Mouse (Mus musculus): ENCODE results near the gene Cntd1. TPM values are rescaled to one million over a fixed set of nuclear protein-coding genes. Genes with fewer than 3 reads are reported as not detected.

Cntd1 gene
- total RNA-seq (2023), result 1 to 10 TPM; 1.2 to 2.1 TPM

DNA sequence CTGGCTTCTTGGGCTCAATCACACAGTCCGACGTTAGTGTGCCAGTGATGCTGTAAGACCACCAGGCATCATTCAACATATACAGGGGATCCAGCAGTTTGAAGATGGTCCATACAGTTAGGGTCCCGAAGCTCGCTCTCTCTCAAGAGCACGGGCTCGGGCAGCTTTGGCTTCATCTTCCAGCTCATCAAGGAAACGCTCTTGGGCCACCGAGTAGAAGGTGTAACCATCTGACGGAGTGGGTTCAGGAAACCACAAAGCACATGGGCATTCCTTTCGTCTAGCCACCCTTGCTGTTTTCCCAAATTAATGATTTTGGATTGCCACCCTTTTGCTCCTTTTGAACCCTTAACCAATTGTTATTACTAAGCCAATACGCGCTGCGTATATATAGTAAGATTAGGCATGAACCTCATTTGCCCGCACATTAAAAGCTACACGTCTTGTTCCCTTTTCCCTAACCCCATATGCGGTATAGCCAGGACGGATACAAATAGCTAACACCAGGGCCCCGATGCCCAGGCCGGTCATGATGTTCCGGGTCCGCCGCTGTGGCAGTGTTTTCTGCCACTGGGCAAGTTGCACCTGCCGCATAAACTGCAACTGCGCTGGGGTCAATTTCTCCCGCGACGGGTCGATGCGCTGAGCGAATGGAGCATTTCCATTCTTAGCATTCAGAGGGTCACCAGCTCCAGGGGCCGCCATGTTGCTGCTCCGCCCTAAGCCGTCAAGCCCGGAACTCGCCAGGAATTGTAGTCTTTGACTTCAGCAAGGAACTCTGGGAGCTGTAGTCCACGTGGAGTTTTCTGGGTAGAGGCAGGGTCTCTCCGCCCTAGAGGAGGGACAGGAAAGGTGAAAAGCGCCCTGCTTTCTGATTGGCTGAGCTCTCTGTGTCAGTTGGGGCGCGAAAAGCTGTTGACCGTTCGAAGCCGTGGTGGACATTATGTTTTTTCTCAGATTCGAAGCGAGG lies at the start of gene Cntd1, which contains the start of gene Coa3:
Cntd1 (plus strand) TSS at position 790 of the 970 bp plus-strand sequence.
Coa3 (minus strand) TSS at position 892 of the 970 bp plus-strand sequence.

DNA sequence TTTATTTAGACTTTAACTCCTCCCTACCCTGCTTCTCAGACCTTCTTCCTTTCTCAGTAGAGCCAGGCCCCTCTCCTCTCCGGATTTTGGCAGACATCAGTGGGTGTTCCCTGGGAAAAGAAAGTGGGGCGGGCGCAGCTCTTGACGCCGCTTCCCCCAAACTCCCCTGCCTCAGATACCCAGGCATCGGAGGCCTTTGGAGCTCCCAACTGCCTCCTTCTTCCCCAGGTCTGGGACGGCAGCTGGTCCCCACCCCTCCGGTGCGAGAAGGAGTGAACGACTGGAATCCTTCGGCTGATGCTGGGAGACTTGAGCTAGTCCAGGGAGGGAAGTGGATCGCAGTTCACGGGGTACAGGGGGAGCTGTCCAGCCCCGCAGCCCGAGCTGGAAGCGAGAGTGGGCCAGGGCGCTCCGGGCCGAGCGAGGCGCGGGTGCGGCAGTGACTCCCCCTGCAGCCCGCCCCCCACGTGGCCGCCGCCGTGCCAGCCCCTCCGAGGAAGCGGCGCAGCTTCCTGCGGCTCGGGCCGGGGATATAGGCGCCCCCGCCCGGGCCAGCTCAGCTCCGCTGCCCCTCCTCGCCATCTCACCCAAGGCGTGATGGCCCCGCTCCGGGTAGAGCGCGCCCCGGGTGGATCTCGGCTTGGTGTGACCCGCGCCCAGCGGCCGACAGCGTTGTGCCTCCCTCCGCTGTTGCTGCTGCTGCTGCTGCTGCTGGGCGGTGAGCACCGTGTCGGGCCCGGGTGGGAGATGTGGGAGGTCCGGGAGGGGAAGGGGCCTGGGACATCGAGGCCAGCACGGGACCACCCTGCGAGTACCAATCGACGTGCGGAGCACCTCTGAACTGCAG lies 32.7 kb upstream of the Cntd1 start, which contains the start of gene Ramp2:
Ramp2 (plus strand) TSS at position 174 of the 847 bp plus-strand sequence.

DNA sequence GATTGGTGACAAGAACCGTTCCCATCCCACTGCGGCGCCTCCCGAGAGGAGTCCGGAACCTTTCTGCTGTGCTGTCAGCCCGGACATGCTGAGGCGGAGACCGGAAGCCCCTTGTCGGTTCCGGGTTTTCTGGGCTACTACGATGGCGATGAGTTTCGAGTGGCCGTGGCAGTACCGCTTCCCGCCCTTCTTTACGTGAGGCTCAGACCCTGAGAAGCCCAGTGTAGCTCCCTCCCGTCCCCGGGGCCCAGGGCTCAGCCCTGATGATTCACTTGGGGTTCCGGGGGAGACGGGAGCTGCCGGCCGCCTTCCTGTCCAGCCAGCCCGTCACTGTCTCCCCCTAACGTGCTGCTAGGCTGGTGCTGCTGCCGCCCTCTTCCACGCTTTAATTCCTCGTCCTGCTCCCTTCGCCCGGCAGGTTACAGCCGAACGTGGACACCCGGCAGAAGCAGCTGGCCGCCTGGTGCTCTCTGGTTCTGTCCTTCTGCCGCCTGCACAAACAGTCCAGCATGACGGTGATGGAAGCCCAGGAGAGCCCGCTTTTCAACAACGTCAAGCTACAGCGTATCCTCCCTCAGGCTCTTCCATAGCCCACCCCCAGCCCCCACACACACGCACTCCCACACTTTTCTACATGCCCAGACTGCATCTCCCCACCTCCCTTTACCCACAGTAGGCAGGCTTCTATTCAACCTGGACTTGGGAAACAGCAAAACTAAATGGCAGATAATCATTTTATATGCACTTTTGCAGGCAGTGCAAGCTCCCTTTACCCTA lies 25.0 kb upstream of the Cntd1 start, which contains the start of gene Vps25:
Vps25 (plus strand) TSS at position 95 of the 777 bp plus-strand sequence.

DNA sequence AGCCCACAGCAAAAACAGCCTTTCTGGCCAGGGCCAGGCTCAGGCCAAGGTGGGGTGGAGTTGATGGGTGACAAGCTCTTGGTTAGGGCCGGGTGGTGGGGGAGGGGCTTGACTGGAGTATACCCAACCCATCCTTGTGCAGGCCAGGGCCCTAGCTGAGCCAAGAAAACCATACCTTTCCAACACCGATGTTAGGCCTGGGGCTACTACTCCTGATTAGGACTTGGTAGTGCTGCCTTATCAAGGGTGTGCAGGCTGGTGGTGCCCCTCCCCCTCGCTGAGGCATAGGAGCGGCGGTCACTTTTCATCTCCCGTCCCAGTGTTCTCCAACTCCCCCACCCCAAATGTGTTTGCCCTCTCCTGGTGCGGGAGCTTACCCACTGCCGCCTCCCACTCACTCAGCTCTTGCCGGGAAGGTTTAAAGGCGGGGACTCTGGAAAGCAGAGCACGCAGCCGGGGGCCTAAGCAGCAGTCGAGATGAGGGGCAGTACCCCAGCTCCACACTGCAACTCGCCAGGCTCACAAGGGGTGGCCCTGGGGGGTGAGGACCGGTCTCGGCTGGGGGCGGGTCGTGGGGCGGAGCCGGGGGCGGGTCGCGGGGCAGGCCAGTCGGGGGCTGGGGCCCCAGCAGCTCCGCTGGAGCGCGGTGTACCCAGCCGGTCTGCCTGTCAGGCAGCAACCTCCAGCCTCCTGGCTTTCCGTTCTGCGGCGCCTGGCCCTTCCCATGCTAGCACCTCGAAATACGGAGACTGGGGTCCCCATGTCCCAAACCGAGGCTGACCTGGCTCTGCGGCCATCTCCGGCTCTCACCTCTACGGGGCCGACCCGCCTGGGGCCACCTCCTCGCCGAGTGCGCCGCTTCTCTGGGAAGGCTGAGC lies 18.6 kb upstream of the Cntd1 start, which contains the start of gene Wnk4:
Wnk4 (plus strand) TSS at position 620 of the 878 bp plus-strand sequence.

DNA sequence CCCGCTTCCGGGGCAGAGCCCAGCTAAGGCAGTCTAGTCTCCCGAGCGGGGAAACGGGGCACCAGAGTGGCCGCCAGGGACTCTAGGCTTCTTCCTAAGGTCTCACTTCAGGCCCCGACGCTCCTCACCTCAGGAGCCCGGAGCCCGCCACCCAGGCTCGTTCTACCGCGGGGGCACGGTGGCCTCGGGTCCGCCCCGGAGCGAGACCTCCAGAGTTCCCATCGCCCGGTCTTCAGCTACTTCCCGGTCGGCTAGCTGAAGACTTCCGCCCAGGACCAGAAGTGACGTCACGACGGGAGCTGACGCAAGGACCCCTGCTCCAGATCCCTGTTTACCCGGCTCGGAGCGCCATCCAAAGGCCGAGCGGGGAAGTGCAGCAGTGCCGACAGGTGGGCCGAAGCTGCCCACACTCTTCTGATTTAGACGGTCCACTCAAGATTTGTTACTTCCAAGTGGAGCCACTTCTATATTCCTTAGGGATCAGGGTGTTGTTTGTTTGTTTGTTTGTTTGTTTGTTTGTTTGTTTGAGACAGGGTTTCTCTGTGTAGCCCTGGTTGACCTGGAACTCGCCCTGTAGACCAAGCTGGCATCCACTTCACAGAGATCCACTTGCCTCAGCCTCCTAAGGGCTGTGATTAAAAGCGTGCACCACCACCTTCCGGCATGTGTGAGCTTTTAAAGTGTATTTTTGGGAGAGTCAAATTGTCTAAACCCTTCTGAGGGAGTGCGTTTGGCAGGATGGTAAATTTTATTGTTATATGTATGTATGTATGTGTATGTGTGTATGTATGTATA lies 23.4 kb downstream of the Cntd1 start, which contains the start of gene Becn1:
Becn1 (minus strand) TSS at position 283 of the 795 bp plus-strand sequence.

DNA sequence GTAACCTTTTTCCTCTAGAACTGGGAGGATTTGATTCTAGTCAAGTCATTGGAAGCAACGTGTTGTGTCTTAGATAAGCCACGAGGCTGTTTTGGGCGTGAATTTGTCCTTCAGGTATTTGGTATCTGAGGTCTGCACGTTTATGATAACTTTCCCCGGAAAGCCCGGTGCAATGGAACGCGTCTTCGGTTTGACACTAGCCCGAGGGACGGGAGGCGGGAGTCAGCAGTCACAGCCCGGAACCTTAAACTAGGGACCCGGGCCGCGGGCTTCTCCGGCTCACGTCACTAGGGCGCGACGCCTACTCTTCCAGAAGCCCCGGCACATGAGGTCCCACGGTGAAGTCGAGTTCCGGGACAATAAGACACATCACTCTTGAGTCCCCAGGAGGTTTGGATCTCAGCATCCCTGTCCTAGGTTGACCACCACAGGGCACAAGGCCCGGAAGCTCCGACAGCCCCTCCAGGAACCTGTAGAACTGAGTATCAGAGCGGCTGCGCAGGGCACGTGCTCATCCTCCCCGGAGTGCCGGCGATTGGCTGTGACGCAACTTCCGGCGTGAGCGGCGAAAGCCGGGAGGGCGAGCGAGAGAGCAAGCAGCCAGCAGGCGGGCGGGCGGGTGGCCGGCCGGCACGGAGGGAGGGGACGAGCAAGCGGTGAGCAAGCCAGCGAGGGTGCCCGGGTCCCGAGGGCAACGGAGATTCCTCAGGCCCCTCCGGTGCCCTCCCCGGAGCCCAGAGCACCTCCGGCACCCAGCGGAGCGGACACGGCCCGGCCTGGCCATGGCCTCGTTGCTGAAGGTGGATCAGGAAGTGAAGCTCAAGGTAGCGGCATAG lies 37.1 kb downstream of the Cntd1 start, which contains the start of gene Psme3:
Psme3 (plus strand) TSS at position 549 of the 836 bp plus-strand sequence.

DNA sequence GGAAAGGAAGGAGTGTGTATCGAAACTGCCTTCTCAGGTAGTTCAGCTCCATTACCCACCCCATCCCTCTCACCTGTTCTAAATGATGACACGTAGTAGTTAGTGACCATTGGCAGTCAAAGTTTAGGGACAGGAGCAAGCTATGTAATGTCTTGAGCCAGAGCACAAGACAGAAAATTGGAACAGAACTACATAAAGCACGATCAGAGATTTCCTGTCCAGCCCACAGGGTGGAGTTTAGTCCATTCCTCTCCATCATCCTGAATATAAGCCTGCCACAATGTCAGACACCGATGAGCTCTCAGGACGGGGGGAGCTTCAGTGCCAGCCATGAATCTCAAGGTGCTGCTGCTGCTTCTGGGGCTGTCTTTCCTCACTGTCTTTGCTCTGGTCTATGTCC lies 46.0 kb downstream of the Cntd1 start, which contains the start of gene Aoc2:
Aoc2 (plus strand) TSS at position 301 of the 400 bp plus-strand sequence.

DNA sequence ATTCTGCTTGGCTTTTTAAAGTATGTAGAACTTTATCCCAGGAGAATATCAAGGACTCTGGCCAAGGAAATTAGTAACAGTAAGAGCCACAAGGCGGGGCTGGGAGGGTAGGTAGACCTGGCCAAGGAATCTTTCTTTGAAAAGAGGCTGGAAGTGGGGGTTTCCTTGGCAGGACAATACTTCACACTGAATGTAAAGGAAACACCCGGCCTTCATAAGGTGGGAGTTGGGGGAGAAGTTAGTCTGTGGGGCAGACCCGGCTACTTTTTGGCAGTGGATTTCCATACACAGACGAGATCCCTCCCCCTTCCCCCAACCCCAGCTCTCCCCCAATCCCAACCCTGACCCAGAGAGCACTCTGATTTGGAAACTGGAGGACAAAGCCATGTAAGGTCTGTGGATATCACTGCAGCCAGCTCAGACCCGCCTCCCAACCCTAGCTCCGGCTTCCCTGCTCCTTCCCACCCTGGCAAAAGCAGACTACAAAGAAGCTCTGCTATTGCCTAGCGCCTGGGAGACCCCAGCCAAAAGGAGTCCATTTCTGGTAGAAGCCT lies 51.6 kb downstream of the Cntd1 start, which contains the start of gene Aoc3:
Aoc3 (plus strand) TSS at position 235 of the 554 bp plus-strand sequence.

Other genes starting within 250 kb of the Cntd1 start
- gene Naglu, start 209.0 kb upstream of the Cntd1 start, total RNA-seq (2023), result 1 to 10 TPM; 7.4 to 9.3 TPM
- under 1 TPM; 0.46 to 0.78 TPM for gene Hsd17b1, start 200.6 kb upstream of the Cntd1 start, total RNA-seq (2023)
- 10 to 100 TPM; 11.1 to 13.6 TPM for gene Coasy, start 196.4 kb upstream of the Cntd1 start, total RNA-seq (2023)
- gene Mlx, start 191.7 kb upstream of the Cntd1 start, total RNA-seq (2023), result 10 to 100 TPM; 37.4 to 40.4 TPM
- 1 to 10 TPM; 5.2 to 5.7 TPM for gene Psmc3ip, start 183.6 kb upstream of the Cntd1 start, total RNA-seq (2023)
- gene Retreg3, start 159.1 kb upstream of the Cntd1 start, total RNA-seq (2023), result 10 to 100 TPM; 29.8 to 31.7 TPM
- gene Tubg1, start 159.1 kb upstream of the Cntd1 start, total RNA-seq (2023), result 10 to 100 TPM; 12.9 to 17.0 TPM
- gene Tubg2, start 123.1 kb upstream of the Cntd1 start, total RNA-seq (2023), result 1 to 10 TPM; 1.5 to 2.0 TPM
- under 1 TPM; 0.47 to 0.79 TPM for gene Cntnap1, start 108.5 kb upstream of the Cntd1 start, total RNA-seq (2023)
- gene Plekhh3, start 107.7 kb upstream of the Cntd1 start, total RNA-seq (2023), result 1 to 10 TPM; 2.6 to 3.3 TPM
- gene Ccr10, start 103.6 kb upstream of the Cntd1 start, total RNA-seq (2023), result under 1 TPM; 0.33 to 0.35 TPM
- 10 to 100 TPM; 46.8 to 51.8 TPM for gene Ezh1, start 52.5 kb upstream of the Cntd1 start, total RNA-seq (2023)
- not detected for gene Ramp2, start 33.0 kb upstream of the Cntd1 start, total RNA-seq (2023)
- 10 to 100 TPM; 62.8 to 67.7 TPM for gene Vps25, start 25.3 kb upstream of the Cntd1 start, total RNA-seq (2023)
- gene Wnk4, start 18.4 kb upstream of the Cntd1 start, total RNA-seq (2023), result 1 to 10 TPM in 1 of 2 experiments, under 1 TPM in 1; 0.64 to 2.3 TPM
- gene Coa3, start 102 bp downstream of the Cntd1 start, total RNA-seq (2023), result 10 to 100 TPM; 31.6 to 34.4 TPM
- 100 to 1,000 TPM; 143 to 152 TPM for gene Becn1, start 23.3 kb downstream of the Cntd1 start, total RNA-seq (2023)
- 10 to 100 TPM; 64.4 to 73.2 TPM for gene Psme3, start 37.2 kb downstream of the Cntd1 start, total RNA-seq (2023)
- 1 to 10 TPM; 3.4 TPM for gene Aoc2, start 46.1 kb downstream of the Cntd1 start, total RNA-seq (2023)
- not detected for gene Aoc3, start 51.6 kb downstream of the Cntd1 start, total RNA-seq (2023)
- not detected for gene G6pc, start 88.5 kb downstream of the Cntd1 start, total RNA-seq (2023)
- gene Aarsd1, start 138.6 kb downstream of the Cntd1 start, total RNA-seq (2023), result 10 to 100 TPM; 12.1 to 15.2 TPM
- under 1 TPM; 0.47 to 0.82 TPM for gene Gm27029, start 145.8 kb downstream of the Cntd1 start, total RNA-seq (2023)
- gene Rundc1, start 146.1 kb downstream of the Cntd1 start, total RNA-seq (2023), result 1 to 10 TPM; 8.5 TPM
- gene Ptges3l, start 146.3 kb downstream of the Cntd1 start, total RNA-seq (2023), result under 1 TPM in 1 of 2 experiments, not detected in 1; 0.64 TPM
- 10 to 100 TPM; 37.5 to 40.7 TPM for gene Rpl27, start 163.3 kb downstream of the Cntd1 start, total RNA-seq (2023)
- 10 to 100 TPM; 21.7 to 23.3 TPM for gene Ifi35, start 169.4 kb downstream of the Cntd1 start, total RNA-seq (2023)
- gene Rnd2, start 186.0 kb downstream of the Cntd1 start, total RNA-seq (2023), result under 1 TPM; 0.42 to 0.60 TPM
- gene Vat1, start 187.2 kb downstream of the Cntd1 start, total RNA-seq (2023), result 10 to 100 TPM; 15.0 to 16.3 TPM